Mouse (Mus musculus): ENCODE measurements around the gene P2rx1.

Gene P2rx1

DNA sequence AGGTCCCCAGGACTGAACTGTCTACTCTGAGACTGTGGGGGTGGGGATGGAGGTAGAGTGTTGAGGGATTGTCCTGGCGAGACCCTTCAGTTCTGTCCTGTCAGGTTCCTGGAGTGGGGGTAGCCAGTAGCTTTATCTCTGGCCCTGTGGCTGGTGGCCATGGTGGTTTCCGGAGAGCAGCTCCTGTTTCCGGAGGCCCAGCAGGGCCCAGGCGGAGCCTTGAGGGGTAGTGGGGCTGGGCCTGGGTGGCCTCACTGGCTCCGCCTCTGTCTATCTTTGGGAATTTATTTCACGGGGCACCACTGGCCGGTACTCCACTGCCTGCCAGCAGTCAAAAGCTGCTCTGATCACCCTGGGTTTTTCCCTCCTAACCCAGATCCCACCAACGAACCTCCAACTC is at the start of gene P2rx1:
P2rx1 (plus strand) TSS at position 333 of the 400 bp plus-strand sequence.
- DNase-seq: no peak

GRCm38 (mm10) chr11:72951137-72952000 is 47.5 kb upstream of the P2rx1 start:
- peak; percentile 52 to 71 for DNase-seq

DNA sequence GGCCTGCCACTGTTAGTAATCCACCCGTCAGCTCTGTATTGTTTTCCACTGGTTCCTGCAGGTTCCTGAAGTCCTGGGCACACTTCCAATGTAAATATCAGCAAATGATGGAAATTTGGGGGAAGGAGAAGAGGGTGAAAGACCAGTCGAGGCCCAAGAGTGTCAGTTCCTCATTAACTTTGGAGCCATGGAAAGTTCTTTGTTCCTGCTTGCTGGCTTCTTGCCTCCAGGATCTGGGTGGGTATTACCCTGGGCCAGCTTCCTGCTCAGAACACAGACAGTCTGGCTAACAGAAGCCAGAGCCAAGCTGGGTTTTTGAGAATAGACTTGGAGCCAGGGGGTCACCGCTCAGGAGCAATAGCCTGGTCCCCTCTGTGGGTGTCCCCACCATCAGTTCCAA is 46.7 kb upstream of the P2rx1 start:
- DNase-seq: no peak

- no peak for DNase-seq
These were observed 46.2 kb upstream of the P2rx1 start for GRCm38 (mm10) chr11:72952697-72953096.

- no peak for DNase-seq
These were observed 45.8 kb upstream of the P2rx1 start for GRCm38 (mm10) chr11:72953116-72953439.

- DNase-seq: peak; percentile 65 to 77
These were observed 45.3 kb upstream of the P2rx1 start for GRCm38 (mm10) chr11:72953440-72954151.

- no peak for DNase-seq
These were observed 44.7 kb upstream of the P2rx1 start for GRCm38 (mm10) chr11:72954216-72954615.

GRCm38 (mm10) chr11:72955339-72955974 is 43.4 kb upstream of the P2rx1 start:
- DNase-seq: no peak

DNA sequence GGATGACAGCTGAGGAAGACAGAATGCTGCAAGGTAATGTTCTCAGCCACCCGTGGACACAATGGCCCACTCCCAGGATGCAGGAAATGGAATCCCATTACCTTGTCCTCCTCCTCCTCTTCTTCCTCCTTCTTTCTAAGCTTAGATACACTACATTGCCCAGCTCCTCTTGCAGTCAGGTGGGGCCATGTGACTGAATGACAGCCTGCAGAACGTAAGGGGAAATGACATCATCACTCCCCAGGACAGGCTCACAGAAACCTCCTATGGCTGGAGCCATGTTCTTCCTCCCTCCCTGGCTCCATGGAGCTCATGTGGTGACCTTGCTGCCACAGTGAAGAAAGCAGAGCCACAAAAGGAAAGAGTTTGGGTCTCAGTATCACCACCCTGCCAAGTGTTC is 41.6 kb upstream of the P2rx1 start:
- no peak for DNase-seq

DNA sequence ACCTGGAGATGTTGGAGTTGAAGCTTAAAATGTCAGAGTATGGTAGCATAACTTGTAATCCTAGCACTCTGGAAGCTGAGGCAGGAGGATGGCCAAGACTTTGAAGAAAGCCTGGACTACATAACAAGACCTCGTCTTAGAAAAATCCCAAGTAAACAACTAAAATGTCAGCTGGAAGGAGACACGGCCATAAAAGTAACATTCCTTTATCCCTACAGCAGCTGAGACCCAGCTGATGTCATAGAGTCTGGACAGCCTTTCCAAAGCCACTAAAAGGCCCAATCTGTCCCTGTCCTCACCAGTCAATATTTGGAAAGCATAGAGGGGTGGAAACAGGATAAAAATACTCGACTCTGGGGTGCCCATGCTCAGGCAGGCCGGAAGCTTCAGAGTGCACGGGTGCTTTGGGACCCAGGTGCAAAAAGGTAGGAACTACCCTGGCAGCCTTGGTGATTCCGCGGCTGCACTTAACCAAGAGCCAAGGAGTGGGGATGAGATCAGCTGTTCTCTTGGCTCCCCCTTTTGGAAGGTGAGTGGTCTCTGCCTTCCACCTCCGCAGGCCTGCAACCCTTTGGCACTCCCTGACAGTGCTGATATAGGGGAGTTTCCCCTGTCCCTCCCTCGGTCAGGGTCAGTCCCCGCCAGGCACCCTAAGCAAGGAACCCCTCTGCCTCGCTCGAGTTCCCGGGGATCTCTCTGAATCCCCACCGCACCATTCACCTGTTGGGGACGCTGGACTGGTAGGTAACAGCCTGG is 38.8 kb upstream of the P2rx1 start:
- no peak for DNase-seq

DNA sequence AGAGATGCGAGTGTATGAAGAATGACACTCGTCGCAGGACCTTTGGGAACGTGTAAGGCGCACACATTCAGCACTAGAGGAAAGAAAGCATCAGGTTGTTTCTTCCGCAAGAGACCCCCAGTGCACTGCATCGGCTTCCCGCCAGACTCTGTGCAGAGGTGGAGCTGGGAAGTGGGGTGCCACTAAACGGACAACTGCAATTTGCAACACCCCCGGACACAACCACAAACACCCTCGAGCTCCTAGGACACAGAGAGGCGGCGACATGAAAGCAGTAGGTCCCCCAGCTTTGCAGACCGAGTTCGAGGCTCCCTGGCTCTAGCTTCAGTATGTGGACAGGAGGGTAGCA is 38.2 kb upstream of the P2rx1 start:
- no peak for DNase-seq

DNA sequence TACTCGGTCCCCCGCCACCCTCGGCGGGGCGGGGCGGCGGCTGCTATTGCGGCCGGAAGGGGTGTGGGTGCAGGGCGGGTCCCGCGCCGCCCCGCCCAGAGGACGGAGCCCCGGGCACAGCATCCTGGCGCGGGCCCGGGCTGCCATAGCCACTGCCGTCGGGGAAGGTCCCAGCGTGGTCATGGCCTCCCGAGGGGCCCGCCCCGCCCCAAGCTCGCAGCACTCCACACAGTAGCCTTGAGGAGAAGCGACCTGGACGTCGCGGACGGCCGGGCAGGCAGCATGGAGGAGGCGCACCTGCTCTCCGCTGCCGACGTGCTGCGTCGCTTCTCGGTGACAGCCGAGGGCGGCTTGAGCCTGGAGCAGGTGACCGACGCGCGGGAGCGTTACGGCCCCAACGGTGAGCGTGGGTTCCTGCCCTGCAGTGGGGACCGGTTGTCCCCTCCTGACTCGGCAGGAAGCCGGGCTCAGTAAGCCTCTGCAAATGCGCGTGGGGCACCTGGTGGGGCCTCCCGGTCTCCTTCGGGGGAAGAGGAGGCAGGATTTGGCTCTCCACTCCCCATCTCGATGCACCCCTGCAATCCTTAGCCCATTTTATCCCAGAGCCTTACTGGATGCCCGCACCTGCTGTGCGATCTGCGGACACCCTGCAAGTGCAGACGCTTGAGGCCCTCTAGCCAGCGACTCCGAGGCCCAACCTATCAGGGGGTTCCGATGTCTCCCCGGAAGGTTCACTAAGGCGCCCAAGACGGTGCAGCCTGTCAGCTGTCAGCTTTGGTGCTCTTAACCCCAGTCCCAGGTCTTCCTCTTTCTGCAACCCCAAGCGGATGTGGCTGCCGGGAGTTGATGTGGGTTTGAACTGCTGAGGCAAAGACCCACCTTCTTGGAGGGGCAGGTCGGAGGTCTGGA is 37.6 kb upstream of the P2rx1 start, which contains the start of gene Atp2a3:
Atp2a3 (plus strand) TSS at position 98 of the 909 bp plus-strand sequence.
- DNase-seq: no peak

- no peak for DNase-seq
These were observed 36.5 kb upstream of the P2rx1 start for GRCm38 (mm10) chr11:72962378-72962777.

GRCm38 (mm10) chr11:72963058-72963788 is 35.7 kb upstream of the P2rx1 start:
- no peak for DNase-seq

GRCm38 (mm10) chr11:72963789-72964294 is 35.1 kb upstream of the P2rx1 start:
- DNase-seq: no peak

GRCm38 (mm10) chr11:72974995-72975503 is 23.9 kb upstream of the P2rx1 start:
- DNase-seq: no peak

DNA sequence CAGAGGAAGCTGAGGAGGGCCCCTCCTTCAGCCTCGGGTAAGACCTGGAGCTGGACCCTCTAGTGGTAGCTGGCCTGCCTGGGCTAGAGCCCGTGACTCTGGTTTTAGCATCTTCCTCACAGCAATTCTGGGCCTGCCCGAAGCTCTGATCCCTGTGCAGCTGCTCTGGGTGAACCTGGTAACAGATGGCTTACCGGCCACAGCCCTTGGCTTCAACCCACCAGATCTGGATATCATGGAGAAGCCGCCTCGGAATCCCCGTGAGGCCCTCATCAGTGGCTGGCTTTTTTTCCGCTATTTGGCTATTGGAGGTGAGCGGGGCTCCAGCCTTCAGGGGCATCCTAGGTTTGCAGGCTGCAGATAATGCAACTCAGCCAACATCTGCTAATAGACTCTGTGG is 16.4 kb upstream of the P2rx1 start:
- DNase-seq: peak; percentile 33 to 45

DNA sequence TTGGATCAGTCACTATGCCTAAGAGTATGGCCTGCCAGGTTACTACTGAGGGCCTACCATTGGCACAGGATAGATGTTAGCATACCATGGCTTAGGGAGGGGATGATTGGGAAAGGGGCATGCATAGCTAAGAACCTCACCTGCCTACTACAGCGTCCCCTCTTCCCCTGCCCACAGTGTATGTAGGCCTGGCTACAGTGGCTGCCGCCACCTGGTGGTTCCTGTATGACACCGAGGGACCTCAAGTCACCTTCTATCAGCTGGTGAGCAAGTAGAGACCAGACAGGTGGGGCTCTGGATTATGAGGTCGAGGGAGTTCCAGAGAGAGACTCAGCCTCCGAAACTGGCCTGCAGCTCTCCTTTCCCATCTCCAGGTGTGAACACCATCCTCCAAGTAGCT is 15.6 kb upstream of the P2rx1 start:
- DNase-seq: peak in 1 of 2 experiments; percentile 50

DNA sequence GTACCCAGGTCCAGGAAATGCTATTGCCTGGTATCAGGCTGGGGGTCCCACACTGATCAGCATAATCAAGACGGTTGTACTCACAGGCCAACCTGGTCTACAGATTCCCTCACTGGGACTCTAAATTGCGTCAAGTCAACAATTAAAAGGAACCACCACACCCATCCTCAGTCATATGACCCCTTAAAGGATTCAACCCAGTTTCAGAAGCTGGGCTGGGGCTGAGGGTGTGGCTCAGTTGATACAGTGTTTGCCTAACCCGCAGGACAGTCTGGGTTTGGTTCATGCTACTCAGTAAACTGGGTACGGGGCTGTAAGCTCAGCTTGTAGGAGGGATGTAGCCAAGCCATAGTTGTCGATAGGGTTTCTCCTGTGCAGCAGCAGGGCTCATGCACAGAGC is 12.2 kb upstream of the P2rx1 start:
- DNase-seq: no peak

DNA sequence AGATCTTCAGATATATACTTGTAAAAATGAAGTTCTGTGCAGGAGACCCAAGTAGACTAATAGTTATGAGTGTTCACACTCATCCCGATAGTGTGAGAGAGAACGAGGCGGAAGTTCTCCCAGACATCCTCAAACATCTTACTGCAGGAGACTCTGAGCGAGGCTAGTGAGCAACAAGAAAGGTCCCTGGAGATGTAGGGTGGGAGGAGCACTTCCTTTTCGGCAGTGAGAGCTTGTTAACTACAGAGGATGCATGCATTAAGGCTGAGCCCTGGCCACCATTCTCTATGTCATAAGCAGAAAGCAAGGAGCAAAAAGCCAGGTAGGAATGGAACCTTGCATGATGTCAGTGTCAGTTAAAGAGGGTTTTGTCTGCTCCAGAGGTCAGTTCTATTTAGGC is 11.7 kb upstream of the P2rx1 start:
- DNase-seq: no peak

DNA sequence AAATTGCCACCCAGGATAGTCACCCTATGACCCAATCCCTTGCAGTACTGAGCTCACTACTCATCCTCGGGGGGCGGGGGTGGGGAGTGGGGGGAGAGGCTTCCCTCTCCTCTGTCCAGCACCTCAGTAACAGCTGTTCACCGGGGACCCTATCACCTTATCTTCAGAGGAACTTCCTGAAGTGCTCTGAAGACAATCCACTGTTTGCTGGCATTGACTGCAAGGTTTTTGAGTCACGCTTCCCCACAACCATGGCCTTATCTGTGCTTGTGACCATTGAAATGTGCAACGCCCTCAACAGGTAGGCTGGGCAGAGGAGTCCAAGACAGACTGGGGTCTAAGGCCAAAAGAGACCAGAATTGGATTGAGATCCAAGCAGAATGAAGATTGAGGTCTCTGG is 11.1 kb upstream of the P2rx1 start:
- no peak for DNase-seq

Measured in cerebellum, postnatal 25 days (tissue).